Mouse (Mus musculus): Measurements from ENCODE around the gene Rpa2.

- TF ChIP-seq CTCF (IDR thresholded peaks at IDR 0.05; ENCODE audit: control insufficient read depth, insufficient read depth, insufficient replicate concordance, low read depth, low read length) (no peak), POLR2A (IDR thresholded peaks at IDR 0.05; ENCODE audit: control insufficient read depth, low read depth, low read length) (no peak)
Measured at GRCm38 (mm10) chr4:132802171-132802637, 34.1 kb downstream of the Rpa2 start.
